Mouse (Mus musculus): ENCODE results near the gene Wnt11.

Wnt11 gene

DNA sequence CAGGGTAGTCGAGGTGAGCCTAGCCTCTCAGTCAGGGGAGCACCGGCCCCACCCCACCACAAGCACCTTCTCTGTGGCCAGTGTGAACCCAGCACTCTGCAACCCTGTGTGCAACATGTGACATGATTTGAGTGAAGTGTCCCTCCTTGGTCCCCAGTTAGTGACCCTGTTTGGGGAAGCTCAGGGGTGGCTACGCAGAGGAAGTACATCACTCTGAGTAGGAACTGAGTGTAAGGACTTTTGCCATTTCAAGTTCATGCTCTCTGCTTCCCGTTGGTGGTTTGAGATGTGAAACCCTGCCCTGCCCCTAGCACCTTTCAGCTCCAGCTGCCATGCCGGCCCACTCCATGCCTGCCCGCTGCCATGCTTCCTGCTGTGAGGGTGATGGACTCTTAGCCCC, 25.5 kb upstream of the Wnt11 start:
- no peak for TF ChIP-seq GATA4 (IDR thresholded peaks at IDR 0.05; ENCODE audit: insufficient replicate concordance, low read length)

- no peak for TF ChIP-seq GATA4 (IDR thresholded peaks at IDR 0.05; ENCODE audit: insufficient replicate concordance, low read length)
These were observed 24.3 kb upstream of the Wnt11 start for GRCm38 (mm10) chr7:98810619-98811018.

GRCm38 (mm10) chr7:98820501-98820900, 14.4 kb upstream of the Wnt11 start:
- TF ChIP-seq GATA4 (IDR thresholded peaks at IDR 0.05; ENCODE audit: insufficient replicate concordance, low read length), result no peak

DNA sequence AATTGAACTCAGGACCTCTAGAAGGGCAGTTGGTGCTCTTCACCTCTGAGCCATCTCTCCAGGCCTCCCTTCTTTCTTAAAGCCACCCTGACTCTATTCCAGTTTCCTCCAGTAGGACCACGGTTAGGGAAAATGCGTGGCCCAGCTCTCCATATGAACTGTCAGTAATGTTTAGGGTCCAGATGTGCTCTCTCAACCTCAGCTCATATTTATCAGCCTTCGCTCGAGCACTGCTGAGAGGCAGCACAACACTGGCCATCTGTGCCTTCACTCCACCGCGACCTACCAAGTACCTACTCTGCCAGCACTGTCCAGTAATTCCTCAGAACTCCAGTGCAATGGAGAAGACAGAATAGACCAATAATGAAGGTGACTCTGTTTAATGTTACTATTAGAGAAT, 12.0 kb upstream of the Wnt11 start:
- no peak for TF ChIP-seq GATA4 (IDR thresholded peaks at IDR 0.05; ENCODE audit: insufficient replicate concordance, low read length)

DNA sequence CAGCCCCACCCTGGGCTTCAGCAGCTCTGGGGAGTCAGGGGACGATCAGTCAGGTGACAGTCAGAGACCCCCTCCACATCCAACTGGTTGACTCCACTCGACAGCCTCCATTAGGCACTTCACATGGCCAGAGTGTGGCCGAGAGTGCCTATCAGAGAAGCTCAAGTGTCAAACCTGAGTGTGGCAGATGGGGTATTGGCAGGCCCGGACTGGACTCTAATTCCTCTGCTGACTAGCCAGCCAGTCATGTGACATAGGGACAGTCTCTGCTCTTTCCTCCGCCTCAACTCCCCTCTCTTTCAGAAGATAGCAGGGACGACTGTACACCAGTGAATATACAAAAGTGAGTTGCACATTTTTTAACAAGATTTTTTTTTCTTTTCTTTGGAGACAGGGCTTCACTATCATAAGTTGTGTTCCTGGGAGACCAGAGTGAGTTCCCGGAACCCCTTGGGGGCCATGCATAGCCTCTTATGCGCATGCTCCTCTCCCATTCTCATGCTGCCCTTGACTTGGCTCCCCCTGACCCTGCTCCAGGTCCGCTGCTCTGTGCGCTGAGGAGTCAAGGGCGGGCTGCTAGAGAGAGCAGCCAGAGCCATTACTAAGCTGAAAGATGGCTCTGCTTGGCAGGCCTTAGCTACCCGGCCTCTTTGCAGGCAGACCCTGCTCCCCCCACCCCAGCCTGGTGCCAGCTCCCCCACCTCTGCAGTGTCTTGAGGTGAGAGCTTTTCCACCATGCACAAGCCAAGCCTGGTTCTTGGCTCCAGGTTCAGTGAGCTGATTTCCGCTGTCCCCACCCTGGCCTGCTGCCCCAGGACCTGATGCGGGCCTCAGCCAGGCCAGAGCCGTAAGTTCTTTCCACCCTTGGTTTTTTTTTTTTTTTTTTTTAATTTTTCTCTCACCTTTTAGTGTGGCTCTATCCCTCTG, 10.8 kb upstream of the Wnt11 start:
- TF ChIP-seq GATA4 (IDR thresholded peaks at IDR 0.05; ENCODE audit: insufficient replicate concordance, low read length), result no peak

GRCm38 (mm10) chr7:98828052-98828451, 6.9 kb upstream of the Wnt11 start:
- no peak for TF ChIP-seq GATA4 (IDR thresholded peaks at IDR 0.05; ENCODE audit: insufficient replicate concordance, low read length)

DNA sequence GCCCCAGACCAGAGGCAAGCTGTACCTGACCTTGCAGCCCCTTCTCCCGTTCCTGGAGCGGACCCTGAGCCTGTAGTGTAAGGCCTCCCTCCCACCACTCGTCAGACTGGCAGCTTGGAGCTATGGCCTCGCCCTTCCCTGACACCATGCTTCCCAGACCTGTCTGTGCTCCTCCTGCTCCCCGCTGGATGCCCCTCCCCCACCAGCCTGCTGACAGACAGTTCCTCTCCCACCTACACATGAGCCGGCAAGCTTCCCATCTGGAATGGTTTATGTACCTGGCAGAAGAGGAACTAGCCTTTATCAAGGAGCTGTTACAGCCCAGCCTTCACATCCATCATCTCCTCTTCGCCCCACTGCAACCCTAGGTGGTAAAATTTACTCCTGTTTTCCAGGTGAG, 6.0 kb upstream of the Wnt11 start:
- no peak for TF ChIP-seq GATA4 (IDR thresholded peaks at IDR 0.05; ENCODE audit: insufficient replicate concordance, low read length)

GRCm38 (mm10) chr7:98831290-98831689, 3.6 kb upstream of the Wnt11 start:
- no peak for TF ChIP-seq GATA4 (IDR thresholded peaks at IDR 0.05; ENCODE audit: insufficient replicate concordance, low read length)

DNA sequence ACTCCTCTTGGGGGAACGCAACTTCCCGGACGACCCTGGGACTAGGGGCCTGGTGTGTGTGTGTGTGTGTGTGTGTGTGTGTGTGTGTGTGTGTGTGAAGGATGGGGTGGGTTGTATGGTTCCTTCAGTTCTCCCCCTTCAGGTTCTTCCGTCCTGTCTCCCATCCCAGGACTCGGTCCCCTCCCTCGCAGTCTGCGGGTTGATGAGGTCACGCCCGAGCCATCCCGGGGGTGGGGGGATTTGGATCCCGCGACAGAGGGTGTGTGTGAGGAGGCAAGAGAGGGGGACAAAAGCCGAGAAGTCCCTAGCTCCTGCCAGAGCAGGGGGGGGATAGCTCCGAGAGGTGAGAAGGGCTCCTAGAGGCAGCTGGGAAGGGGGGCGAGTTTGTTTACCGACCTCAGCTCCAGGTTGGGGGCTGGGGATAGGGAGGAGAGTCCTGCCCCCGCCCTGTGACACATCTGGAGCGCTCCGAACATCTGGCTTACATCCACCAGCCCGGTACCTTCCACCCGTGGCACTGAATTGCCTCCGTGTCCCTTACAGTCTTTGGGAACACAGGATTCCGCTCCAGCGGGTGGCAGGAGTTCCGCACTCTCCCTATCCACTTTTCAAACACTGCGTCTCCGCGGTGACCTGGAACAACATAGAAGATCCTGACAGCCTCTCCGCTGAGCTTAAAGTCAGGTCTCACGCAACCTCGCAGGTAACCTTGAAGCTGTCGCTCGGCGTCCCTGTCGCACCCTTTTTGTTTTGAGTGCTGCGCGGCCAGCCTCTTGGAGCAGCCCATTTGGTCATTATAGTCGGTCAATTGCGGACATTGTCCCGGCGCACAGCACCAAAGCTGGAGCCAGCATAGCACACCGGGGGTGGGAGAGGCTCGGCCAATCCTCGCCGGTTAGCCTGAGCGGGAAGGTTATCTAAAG, 868 bp downstream of the Wnt11 start:
- no peak for TF ChIP-seq GATA4 (IDR thresholded peaks at IDR 0.05; ENCODE audit: insufficient replicate concordance, low read length)

DNA sequence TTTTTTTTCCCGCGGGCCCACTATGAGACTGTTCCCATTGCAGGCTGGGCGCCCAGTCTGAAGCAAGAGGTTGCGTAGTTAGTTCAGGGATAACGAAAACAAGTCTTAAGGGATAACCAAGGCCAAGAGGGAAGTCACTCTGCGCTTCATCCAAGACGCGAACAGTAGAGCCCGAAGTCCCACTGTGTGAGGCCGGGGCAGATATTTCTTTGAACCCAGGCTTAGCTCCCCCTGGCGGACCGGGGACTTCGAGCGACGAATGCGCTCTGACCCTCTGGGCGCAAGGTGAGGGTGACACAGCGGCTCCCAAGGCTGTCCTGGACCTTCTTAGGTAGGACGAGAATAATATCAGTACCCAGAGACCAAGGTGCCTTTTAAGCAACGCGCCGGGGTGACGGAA, 1.7 kb downstream of the Wnt11 start:
- TF ChIP-seq GATA4 (IDR thresholded peaks at IDR 0.05; ENCODE audit: insufficient replicate concordance, low read length), result no peak

- no peak for TF ChIP-seq GATA4 (IDR thresholded peaks at IDR 0.05; ENCODE audit: insufficient replicate concordance, low read length)
These were observed 3.0 kb downstream of the Wnt11 start for GRCm38 (mm10) chr7:98837901-98838300.

DNA sequence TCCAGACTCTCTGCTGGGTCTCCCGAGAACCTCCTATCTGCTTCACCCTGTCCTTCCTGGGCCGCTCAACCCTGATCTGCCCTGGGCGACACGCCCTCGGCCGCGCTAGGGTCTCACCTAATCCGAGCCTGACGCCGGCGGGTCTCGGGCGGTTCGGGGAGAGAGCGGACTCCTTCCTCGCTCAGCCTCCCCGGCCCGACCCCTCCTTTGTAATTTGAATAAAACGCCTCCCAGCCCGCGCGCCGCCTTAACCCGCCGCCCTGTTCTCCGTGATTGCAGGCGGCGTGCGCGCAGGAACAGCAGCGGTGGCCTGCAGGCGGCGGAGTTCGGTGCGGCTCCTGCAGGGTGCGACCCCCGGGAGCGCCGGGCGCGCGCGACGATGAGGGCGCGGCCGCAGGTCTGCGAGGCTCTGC, 3.8 kb downstream of the Wnt11 start:
- no peak for TF ChIP-seq GATA4 (IDR thresholded peaks at IDR 0.05; ENCODE audit: insufficient replicate concordance, low read length)

DNA sequence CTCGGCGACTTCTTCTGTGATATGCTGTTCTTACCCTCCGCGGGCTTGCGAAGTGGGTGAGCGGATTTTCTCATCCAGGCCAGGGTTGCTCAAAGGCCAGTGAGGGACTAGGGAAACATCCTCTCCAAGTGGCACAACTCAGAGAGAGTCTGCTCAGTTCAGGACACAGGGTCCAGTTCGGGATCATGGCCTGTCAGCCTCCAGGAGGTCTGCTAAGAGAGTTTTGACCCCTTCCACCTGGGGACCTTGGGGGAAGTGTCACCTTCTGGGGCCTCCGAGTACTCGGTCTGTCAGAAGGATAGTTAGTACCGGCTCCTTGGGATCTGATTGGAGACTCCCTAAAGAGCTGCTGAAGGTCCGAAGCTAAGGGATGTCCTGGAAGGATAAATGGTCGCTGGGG, 4.4 kb downstream of the Wnt11 start:
- no peak for TF ChIP-seq GATA4 (IDR thresholded peaks at IDR 0.05; ENCODE audit: insufficient replicate concordance, low read length)

- TF ChIP-seq GATA4 (IDR thresholded peaks at IDR 0.05; ENCODE audit: insufficient replicate concordance, low read length), result no peak
These were observed 5.9 kb downstream of the Wnt11 start for GRCm38 (mm10) chr7:98840771-98841170.

GRCm38 (mm10) chr7:98841802-98842201, 6.9 kb downstream of the Wnt11 start:
- no peak for TF ChIP-seq GATA4 (IDR thresholded peaks at IDR 0.05; ENCODE audit: insufficient replicate concordance, low read length)

DNA sequence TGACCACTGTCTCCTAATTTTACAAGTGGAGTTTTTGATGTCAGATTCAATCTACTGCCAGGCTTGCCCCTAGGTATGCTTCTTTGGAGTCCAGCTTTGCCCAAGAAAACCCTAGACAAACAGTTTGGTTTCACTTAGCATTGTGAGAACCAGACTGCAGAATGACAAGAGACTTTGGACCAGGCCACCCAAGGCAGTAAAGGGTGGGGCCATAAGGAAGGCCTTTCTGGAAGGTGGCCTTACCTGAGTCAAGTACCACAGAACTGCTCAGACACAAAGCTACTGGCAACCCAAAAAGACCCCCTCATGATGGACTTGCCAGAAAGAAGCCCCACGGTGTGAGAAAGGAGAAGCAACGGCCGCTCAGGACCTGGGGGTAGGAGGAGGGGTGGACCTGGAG, 8.1 kb downstream of the Wnt11 start:
- TF ChIP-seq GATA4 (IDR thresholded peaks at IDR 0.05; ENCODE audit: insufficient replicate concordance, low read length), result no peak

Measured in liver, adult (tissue).